Mouse (Mus musculus): Measurements from ENCODE around the gene Pecr. TPM values are rescaled to one million over a fixed set of nuclear protein-coding genes. Genes with fewer than 3 reads are reported as not detected.

The Pecr gene
- total and polyA plus RNA-seq, 3 experiments: 10.7 to 15.5 TPM; not detected in 1

GRCm38 (mm10) chr1:72309744-72310424, 25.8 kb upstream of the Pecr start:
- no peak overlapping the region for H3K4me3 ChIP-seq (ENCODE audit: control insufficient read depth in 1 of 2, insufficient read depth in 1 of 2, low read depth in 2 of 2, low read length in 2 of 2)
- H3K9me3 ChIP-seq (replicated peaks; ENCODE audit: insufficient read depth, low read length): no peaks in the 10 kb centered on the region
- TF ChIP-seq EP300 (IDR thresholded peaks at IDR 0.05; ENCODE audit: low read depth in 1 of 2, low read length in 2 of 2) (no peak), CTCF (IDR thresholded peaks at IDR 0.05 in 2 of 3, conservative IDR thresholded peaks at IDR 0.05 in 1 of 3; ENCODE audit: control insufficient read depth in 1 of 3, insufficient read depth in 1 of 3, low read depth in 2 of 3, low read length in 3 of 3, poor library complexity in 1 of 3, severe bottlenecking in 1 of 3) (no peak), RAD21 (IDR thresholded peaks at IDR 0.05; ENCODE audit: low read depth, low read length) (no peak), USF1 (IDR thresholded peaks at IDR 0.05; ENCODE audit: low read depth, low read length) (no peak), MEF2A (IDR thresholded peaks at IDR 0.05; ENCODE audit: extremely low read depth, insufficient replicate concordance, low read depth, low read length, poor library complexity, severe bottlenecking) (no peak), RCOR1 (IDR thresholded peaks at IDR 0.05; ENCODE audit: low read depth, low read length) (no peak), POLR2AphosphoS2 (IDR thresholded peaks at IDR 0.05; ENCODE audit: low read length) (no peak), MAFK (IDR thresholded peaks at IDR 0.05; ENCODE audit: borderline replicate concordance, low read depth, low read length) (no peak)
- H3K9ac ChIP-seq (ENCODE audit: control insufficient read depth, low read depth, low read length, poor library complexity, severe bottlenecking): no peak overlapping the region
- no peak for DNase-seq (ENCODE audit: low read depth, low spot score)
- peaks cover 0 to 13% of the 10 kb centered on the region in 2 experiments; a peak in 3 of 4 replicates for H3K4me1 ChIP-seq (ENCODE audit: control insufficient read depth in 1 of 2, insufficient read depth in 2 of 2, low read length in 2 of 2)
- peaks cover 0 to 16% of the 10 kb centered on the region in 2 experiments; a peak in 3 of 4 replicates for H3K36me3 ChIP-seq (ENCODE audit: control insufficient read depth in 1 of 2, insufficient read depth in 2 of 2, low read length in 2 of 2)
- H3K79me2 ChIP-seq (ENCODE audit: control insufficient read depth, insufficient read depth, low read length, poor library complexity): peaks cover 9% of the 10 kb centered on the region
- H3K27ac ChIP-seq (ENCODE audit: control insufficient read depth, low read depth, low read length): no peak overlapping the region
- no peaks in the 10 kb centered on the region for H3K27me3 ChIP-seq (ENCODE audit: control insufficient read depth in 1 of 2, insufficient read depth in 2 of 2, low read length in 2 of 2)

- TF ChIP-seq MAFK (IDR thresholded peaks at IDR 0.05; ENCODE audit: borderline replicate concordance, low read depth, low read length) (no peak), JUND (IDR thresholded peaks at IDR 0.05; ENCODE audit: low read depth, low read length) (no peak), RAD21 (IDR thresholded peaks at IDR 0.05; ENCODE audit: low read depth, low read length) (no peak), EP300 (IDR thresholded peaks at IDR 0.05; ENCODE audit: low read depth in 1 of 2, low read length in 2 of 2) (no peak), TAL1 (IDR thresholded peaks at IDR 0.05; ENCODE audit: low read length) (no peak), CHD2 (IDR thresholded peaks at IDR 0.05; ENCODE audit: low read length) (no peak), TBP (IDR thresholded peaks at IDR 0.05; ENCODE audit: low read depth, low read length) (no peak), HCFC1 (IDR thresholded peaks at IDR 0.05; ENCODE audit: low read depth, low read length) (no peak), MAX (IDR thresholded peaks at IDR 0.05; ENCODE audit: low read length) (no peak), E2F4 (IDR thresholded peaks at IDR 0.05; ENCODE audit: borderline replicate concordance, low read depth, low read length) (no peak), MAZ (IDR thresholded peaks at IDR 0.05; ENCODE audit: low read depth, low read length) (no peak), ETS1 (IDR thresholded peaks at IDR 0.05; ENCODE audit: low read depth, low read length) (no peak), MXI1 (IDR thresholded peaks at IDR 0.05; ENCODE audit: low read depth, low read length) (no peak), POLR2AphosphoS2 (IDR thresholded peaks at IDR 0.05; ENCODE audit: low read length) (no peak), SMC3 (IDR thresholded peaks at IDR 0.05; ENCODE audit: low read depth, low read length) (no peak), ZC3H11A (IDR thresholded peaks at IDR 0.05; ENCODE audit: low read depth, low read length) (no peak), BHLHE40 (IDR thresholded peaks at IDR 0.05; ENCODE audit: borderline replicate concordance, low read depth, low read length) (no peak), POLR2AphosphoS5 (IDR thresholded peaks at IDR 0.05; ENCODE audit: borderline replicate concordance, low read depth, low read length) (no peak), POLR2A (IDR thresholded peaks at IDR 0.05; ENCODE audit: control insufficient read depth in 1 of 2, insufficient read depth in 1 of 2, low read depth in 1 of 2, low read length in 2 of 2, poor library complexity in 1 of 2) (no peak)
- no peaks in the 10 kb centered on the region for H3K9me3 ChIP-seq (replicated peaks; ENCODE audit: insufficient read depth, low read length)
- H3K9ac ChIP-seq (ENCODE audit: control insufficient read depth, low read depth, low read length, poor library complexity, severe bottlenecking): no peak overlapping the region
- H3K27ac ChIP-seq (ENCODE audit: control insufficient read depth, low read depth, low read length): no peak overlapping the region
- H3K36me3 ChIP-seq (ENCODE audit: control insufficient read depth in 1 of 2, insufficient read depth in 2 of 2, low read length in 2 of 2): peaks cover 0 to 16% of the 10 kb centered on the region in 2 experiments; a peak in 3 of 4 replicates
- peaks cover 0 to 13% of the 10 kb centered on the region in 2 experiments; a peak in 3 of 4 replicates for H3K4me1 ChIP-seq (ENCODE audit: control insufficient read depth in 1 of 2, insufficient read depth in 2 of 2, low read length in 2 of 2)
- H3K4me3 ChIP-seq (ENCODE audit: control insufficient read depth in 1 of 2, insufficient read depth in 1 of 2, low read depth in 2 of 2, low read length in 2 of 2): no peak overlapping the region
- no peaks in the 10 kb centered on the region; a peak in 1 of 4 replicates for H3K27me3 ChIP-seq (ENCODE audit: control insufficient read depth in 1 of 2, insufficient read depth in 2 of 2, low read length in 2 of 2)
- DNase-seq (ENCODE audit: low read depth, low spot score): no peak
- peaks cover 9% of the 10 kb centered on the region for H3K79me2 ChIP-seq (ENCODE audit: control insufficient read depth, insufficient read depth, low read length, poor library complexity)
Measured at GRCm38 (mm10) chr1:72308919-72309318, 24.8 kb upstream of the Pecr start.
